Mouse (Mus musculus) heart, postnatal 0 days (tissue): ENCODE measurements around the gene Cdcp1. TPM values are rescaled to one million over a fixed set of nuclear protein-coding genes. Genes with fewer than 3 reads are reported as not detected.

Source experiments
- ATAC-seq: fragments of 200-750 bp; cut with Nextera tagmentation; 2 replicates; pipeline ENCODE4 v1.8.0; 2017; ENCODE audit warnings: low read depth, moderate number of reproducible peaks, moderate library complexity; ENCODE audit not compliant: insufficient read depth
- DNase-seq: peaks from one replicate; pipeline ENCODE4 v3.0.0-alpha.2; 2016; ENCODE audit warnings: low spot score
- H3K27ac ChIP-seq: fragments of 300-500 bp; sonication (generic); 2 replicates; pipeline ENCODE4 v1.5.1; 2014; ENCODE audit warnings: low read depth, mild to moderate bottlenecking
- H3K27me3 ChIP-seq: fragments of 300-500 bp; sonication (generic); 2 replicates; pipeline ENCODE4 v1.6.1; 2014; ENCODE audit warnings: low read length, mixed read lengths; ENCODE audit not compliant: control insufficient read depth, insufficient read depth
- H3K36me3 ChIP-seq: fragments of 300-500 bp; sonication (generic); replicated peaks from 2 replicates; pipeline ENCODE4 v1.6.1; 2014; ENCODE audit warnings: low read length, mixed read lengths; ENCODE audit not compliant: control insufficient read depth, insufficient read depth
- H3K4me1 ChIP-seq: fragments of 300-500 bp; sonication (generic); 2 replicates; pipeline ENCODE4 v1.6.1; 2014; ENCODE audit warnings: antibody characterized with exemption; ENCODE audit not compliant: control insufficient read depth, insufficient read depth
- H3K4me2 ChIP-seq: fragments of 300-500 bp; sonication (generic); 2 replicates; pipeline ENCODE4 v1.6.1; 2014; ENCODE audit warnings: low read depth, mild to moderate bottlenecking, low read length, moderate library complexity
- H3K4me3 ChIP-seq: fragments of 300-500 bp; sonication (generic); 2 replicates; pipeline ENCODE4 v1.5.1; 2014; ENCODE audit warnings: low read depth, low read length
- H3K9ac ChIP-seq: fragments of 300-500 bp; sonication (generic); replicated peaks from 2 replicates; pipeline ENCODE4 v1.6.1; 2014; ENCODE audit warnings: low read depth, low read length, mixed read lengths
- H3K9me3 ChIP-seq: fragments of 300-500 bp; sonication (generic); replicated peaks from 2 replicates; pipeline ENCODE4 v1.6.1; 2016; ENCODE audit warnings: low read length; ENCODE audit not compliant: control insufficient read depth
- CTCF ChIP-seq: IDR thresholded peaks from 2 replicates; pipeline ENCODE4 v1.5.1; 2016; ENCODE audit warnings: antibody characterized with exemption, control low read depth, low read depth
- EP300 ChIP-seq: IDR thresholded peaks from 2 replicates; pipeline ENCODE4 v1.6.1; 2016; ENCODE audit warnings: antibody characterized with exemption, low read depth
- WGBS: fragments of 180-500 bp; shearing (Covaris S2); extraction: QIAGEN DNeasy Blood & Tissue Kit; methylation state at CpG from one replicate; pipeline ENCODE4 v1.1.7; 2014; 5-methylcytosine and 5-hydroxymethylcytosine counted together
- polyA plus RNA-seq: library from polyadenylated mRNA; unstranded; fragments of >200 nt; fragmentation: Nextera tagmentation; extraction: Ambion mirVana; gene quantifications from 2 replicates; pipeline ENCODE4 v1.2.1, GENCODE M21; 2015
- total RNA-seq: library from RNA; depleted of rRNA; stranded (reverse); fragments of >200 nt; gene quantifications from 2 replicates; pipeline ENCODE4 v1.2.3, GENCODE M21; 2014; ENCODE audit warnings: low replicate concordance; rRNA removed

Gene Cdcp1
- total and polyA plus RNA-seq, 2 experiments from 2014 or later, result 0.04 to 2.7 TPM

GRCm38 (mm10) chr9:123123017-123123416 lies 92.8 kb downstream of the Cdcp1 start:
- no peak overlapping the region for H3K4me3 ChIP-seq
- TF ChIP-seq CTCF, result no peak
- no peak for TF ChIP-seq EP300
- no peak overlapping the region for H3K4me2 ChIP-seq
- H3K27me3 ChIP-seq, result no peaks in the 10 kb centered on the region
- no peak overlapping the region for H3K9ac ChIP-seq
- H3K9me3 ChIP-seq, result no peaks in the 10 kb centered on the region
- ATAC-seq, result no peak
- H3K36me3 ChIP-seq, result peaks cover 64% of the 10 kb centered on the region
- no peak overlapping the region for H3K27ac ChIP-seq
- 84% methylated on average over 3 of the region's 3 CpGs for WGBS
- DNase-seq, result no peak
- H3K4me1 ChIP-seq, result no peaks in the 10 kb centered on the region

Other genes starting within 250 kb of the Cdcp1 start
- gene Tmem42, start 194.7 kb downstream of the Cdcp1 start, total RNA-seq, result 13.8 and 22.1 TPM in 2 replicates
- gene Tmem42, start 194.7 kb downstream of the Cdcp1 start, polyA plus RNA-seq, result 27.5 and 28.1 TPM in 2 replicates
- gene Tgm4, start 181.3 kb downstream of the Cdcp1 start, total RNA-seq, result not detected in 2 replicates
- 0.19 and 0.20 TPM in 2 replicates for gene Tgm4, start 181.3 kb downstream of the Cdcp1 start, polyA plus RNA-seq
- 51.7 and 73.5 TPM in 2 replicates for gene Zdhhc3, start 102.8 kb downstream of the Cdcp1 start, total RNA-seq
- gene Zdhhc3, start 102.8 kb downstream of the Cdcp1 start, polyA plus RNA-seq, result 33.4 and 35.7 TPM in 2 replicates
- 20.2 and 29.5 TPM in 2 replicates for gene Exosc7, start 102.8 kb downstream of the Cdcp1 start, total RNA-seq
- gene Exosc7, start 102.8 kb downstream of the Cdcp1 start, polyA plus RNA-seq, result 45.6 and 49.7 TPM in 2 replicates
- gene Clec3b, start 65.1 kb downstream of the Cdcp1 start, total RNA-seq, result 8.5 and 26.8 TPM in 2 replicates
- gene Clec3b, start 65.1 kb downstream of the Cdcp1 start, polyA plus RNA-seq, result 5.5 and 5.7 TPM in 2 replicates
- 34.3 and 34.7 TPM in 2 replicates for gene Tmem158, start 44.7 kb upstream of the Cdcp1 start, total RNA-seq
- gene Tmem158, start 44.7 kb upstream of the Cdcp1 start, polyA plus RNA-seq, result 8.6 and 8.9 TPM in 2 replicates
- 33.1 and 35.3 TPM in 2 replicates for gene Lars2, start 150.9 kb upstream of the Cdcp1 start, total RNA-seq
- 950 and 986 TPM in 2 replicates for gene Lars2, start 150.9 kb upstream of the Cdcp1 start, polyA plus RNA-seq